Mouse (Mus musculus) spleen, postnatal 10 days (tissue): ENCODE data around the gene Faim2.

Experiments used
- DNase-seq, 2 experiments: peaks; one replicate each; pipeline ENCODE4 v3.0.0; 2021 to 2022; ENCODE audit warnings: low spot score in 2 of 2

Faim2 gene

DNA sequence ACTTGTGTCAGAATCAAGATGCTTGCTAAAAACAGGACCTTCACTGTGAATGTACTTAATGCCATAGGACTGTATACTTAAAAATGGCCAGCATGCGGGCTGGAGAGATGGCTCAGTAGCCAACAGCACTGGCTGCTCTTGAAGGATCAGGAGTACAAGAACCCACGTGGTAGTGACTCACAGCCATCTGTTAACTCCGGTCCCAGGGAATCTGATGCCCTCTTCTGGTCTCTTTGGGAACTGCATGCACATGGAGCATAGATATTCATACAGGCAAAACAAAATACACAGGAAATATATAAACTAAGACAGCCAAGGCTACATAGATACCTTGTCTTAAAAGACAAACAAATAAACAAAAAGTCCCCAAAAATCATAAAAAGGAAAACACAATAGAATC, 58.9 kb downstream of the Faim2 start:
- DNase-seq: peak; percentile 45 to 80

DNA sequence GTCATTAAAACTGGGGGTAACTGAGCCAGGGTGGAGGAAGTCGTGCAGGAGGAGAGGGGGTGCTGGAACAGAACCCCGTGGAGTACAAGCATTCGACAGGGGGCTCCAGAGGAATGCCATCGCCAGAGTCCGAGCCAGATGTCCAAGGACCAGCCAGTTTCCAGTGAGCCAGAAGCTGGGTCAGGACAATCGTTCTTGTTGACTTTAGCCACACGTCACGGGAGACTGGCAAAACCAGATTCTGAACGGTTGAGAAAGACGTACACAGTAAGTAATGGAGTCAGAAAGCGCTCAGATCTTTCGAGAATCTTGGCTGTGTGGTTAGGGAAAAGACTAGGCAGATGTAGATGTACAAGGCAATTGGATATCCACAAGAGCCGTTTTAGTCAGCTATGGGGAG, 64.8 kb downstream of the Faim2 start:
- no peak for DNase-seq

DNA sequence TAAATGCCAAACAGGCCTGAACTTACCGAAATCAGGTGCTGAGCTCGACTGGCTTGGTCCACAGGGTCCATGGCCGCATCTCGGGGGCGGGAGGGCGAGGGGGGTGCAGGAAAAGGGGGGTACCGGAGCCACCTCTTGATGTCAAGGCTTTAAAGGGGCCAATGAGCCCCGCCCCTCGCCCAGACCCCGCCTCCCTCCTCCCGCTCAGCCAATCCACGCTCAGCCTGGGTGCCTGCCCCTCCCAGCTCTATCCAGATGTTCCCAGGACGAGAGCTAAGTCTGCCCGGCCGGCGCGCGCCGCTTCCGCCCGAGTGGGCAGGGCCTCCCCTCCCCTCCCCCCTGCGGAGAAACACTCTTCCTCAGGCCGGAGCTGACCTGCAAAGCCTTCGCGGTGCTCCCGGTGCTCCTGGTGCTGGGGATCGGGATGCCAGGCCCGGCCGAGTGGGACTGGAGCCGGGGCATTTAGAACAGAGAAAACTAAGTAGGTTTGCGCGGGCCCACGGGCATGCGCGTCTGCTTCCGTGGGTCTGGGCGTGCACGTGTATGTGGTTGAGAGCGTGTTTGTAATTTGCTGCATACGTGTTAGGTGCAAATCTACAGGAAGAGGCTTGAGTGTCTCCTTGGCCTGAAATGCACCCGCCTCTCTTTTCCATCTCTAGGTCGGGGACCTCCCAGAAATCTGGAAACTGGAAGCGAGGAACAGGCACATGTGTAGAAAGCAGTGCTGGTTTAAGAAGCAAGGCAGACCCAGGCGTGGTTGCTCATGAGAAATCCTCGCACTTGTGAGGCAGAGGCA, 70.2 kb downstream of the Faim2 start, which contains the start of gene Nckap5l:
TSS of gene Nckap5l (minus strand) at position 143 of the 796 bp plus-strand sequence.
- peak; percentile 64 to 85 for DNase-seq

DNA sequence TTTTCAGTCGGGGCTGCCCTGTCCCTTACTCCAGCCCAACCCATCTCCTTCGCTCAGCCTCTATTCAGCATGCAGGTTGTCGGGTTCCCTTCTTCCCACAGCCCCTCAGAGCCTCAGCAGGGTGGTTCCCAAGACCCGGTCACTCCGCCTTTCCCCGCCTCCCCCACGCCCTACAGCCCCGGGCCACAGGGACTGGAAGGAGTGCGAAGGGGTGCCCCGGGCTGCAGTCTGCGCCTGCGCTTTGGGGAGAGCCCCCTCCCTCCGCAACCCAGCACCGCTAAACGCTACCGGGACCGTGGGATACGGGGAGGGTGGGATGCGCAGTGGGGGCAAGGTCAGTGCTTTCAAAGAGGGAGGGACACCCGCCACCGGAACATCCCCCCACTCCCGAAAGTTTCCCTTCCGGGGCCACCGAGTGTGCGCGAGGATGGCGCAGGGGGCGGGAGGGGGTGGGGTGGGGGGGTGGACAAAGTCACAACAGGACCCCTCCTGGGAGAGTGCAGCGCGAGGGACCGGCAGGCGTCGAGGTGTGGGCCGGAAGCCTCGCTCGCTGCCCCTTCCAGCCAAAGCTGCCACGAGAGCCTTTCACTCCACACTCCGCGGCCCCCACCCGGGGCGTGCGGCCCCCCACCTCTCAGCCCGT, 70.9 kb downstream of the Faim2 start:
- peak; percentile 24 to 46 for DNase-seq

DNA sequence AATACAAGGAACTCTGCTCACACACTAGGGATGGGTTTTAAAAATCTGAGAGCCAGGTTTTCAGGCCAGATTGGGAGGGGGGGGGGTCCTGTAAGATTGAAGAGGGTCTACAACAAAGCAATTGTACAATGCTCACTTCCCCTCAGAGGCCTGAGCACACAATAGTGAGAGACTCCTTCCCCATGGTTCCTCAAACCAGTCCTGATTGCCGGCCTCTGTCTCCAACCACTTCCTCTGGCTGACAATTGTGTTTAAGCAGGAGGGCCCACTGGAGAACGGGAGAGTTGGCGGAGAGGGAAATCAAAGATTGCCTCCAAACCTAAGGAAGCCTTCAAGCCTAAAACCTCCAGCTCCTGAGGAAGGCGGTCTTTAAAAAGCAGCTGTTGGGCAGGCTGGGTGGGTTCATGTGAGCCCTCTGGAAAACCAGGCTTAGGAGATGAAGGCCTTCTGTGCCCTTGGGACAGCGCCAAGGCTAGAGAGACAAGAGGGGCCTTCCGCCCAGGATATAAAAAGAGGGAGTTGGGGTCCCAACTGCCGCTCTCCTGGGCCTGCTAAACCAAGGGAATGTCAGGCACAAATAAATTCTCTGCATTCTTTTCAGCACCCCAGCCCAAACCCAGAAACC, 71.5 kb downstream of the Faim2 start:
- DNase-seq: no peak

DNA sequence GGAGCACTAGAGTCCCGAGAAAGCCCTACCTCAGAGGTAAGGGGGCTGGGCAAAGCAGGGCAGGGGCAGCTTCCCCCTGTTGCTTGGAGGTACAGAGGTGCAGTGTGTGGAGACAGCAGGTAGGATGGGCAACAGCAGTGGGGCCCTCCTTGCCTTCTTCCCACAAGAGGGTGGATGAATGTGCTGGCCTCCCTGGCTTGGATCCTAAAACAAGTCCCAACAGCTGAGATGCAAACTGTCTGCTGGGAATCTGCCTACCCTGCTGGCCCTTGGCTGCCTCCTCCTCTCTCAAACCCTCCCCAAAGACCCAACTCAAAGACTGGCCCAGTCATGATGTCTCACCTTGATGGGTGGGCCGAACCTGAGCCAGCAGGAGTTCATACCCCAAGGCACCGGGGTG, 72.5 kb downstream of the Faim2 start:
- DNase-seq: no peak

DNA sequence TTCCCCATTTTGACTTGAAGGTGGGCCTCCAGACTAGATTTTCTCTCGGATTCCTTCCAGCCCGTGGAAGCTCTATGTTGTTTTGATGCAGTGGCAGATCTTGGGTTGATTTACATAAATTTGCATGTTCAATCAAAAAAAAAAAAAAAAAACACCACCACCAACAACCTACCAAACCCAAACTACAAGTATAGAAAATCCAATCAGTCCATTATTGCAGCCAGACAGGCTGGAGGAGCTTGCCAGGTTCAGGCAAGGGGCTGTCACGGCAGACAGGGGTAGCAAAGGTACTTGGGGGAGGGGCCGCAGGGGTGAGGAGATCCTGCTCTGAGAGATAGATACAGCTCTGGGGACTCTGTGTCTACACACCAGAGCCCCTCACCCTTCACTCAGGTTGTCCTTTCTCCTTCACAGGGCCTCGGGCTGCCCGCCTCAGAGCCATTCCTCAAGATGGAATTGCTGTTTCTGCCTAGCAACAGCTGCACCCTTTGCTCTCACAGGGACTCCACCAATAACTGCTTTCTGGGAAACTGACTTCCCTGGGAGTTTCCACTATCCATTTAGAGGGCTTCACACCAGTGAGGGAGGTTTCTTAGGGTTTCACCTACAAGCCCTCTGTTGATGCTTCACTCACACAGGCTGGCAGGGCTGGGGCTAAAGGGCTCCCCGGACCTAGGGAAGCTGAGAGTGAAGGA, 73.2 kb downstream of the Faim2 start:
- DNase-seq: no peak

DNA sequence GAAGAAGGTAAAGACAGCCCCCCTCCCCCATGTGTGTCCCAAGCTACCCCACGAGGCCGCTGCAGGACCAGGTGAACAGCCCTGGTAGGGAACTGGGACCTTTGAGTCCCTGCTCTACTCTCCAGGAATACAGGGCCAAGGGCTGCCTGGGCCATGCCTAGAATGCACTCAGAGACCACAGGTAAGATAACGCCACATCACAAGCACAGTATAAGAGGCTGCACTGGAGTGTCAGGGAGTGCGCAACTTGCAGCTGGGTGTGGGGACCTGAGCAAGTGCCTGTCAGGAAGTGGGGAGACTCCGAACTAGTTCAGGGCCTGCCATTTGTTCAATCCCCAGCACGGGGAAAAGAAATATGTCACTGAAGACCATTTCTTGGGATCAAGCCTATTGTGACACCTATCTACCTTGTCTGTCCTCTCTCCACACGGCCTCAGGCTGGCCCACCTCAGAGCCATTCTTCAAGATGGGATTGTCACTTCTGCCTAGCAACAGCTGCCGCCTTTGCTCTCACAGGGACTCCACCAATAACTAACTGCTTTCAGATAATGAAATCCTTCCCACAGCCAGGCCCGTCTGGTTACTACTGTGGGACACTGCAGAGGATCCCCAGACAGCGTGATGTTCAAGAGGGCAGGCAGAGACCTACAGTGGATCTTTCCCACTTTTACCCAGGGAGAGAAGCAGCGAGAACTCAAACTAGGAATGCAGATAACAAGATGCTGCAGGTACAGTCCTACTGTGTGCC, 74.6 kb downstream of the Faim2 start:
- DNase-seq: no peak

DNA sequence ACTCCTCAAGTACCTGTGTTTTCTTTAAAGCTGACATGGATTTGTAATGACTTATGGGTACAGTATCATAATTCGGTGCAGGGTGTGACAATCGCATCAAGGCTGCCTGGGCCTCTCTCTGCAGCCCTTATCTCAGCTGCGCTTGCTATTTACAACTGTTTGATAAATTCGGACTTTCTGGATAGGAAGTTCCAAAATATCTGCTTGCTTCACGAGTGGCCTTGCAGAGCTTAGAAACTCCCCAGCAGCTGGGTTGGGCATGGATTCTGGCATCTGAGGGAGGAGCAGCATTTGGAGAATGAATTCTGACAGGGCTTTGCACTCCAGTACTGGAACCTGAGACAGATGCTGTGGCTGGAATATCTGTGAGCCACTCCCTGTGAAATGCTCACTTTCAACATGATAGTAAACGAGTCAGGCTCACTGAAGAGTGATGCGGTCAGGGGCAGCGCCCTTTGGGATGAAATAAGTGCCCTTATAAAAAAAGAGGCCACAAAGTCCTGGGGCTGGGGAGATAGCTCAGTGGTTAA, 78.1 kb downstream of the Faim2 start:
- no peak for DNase-seq

DNA sequence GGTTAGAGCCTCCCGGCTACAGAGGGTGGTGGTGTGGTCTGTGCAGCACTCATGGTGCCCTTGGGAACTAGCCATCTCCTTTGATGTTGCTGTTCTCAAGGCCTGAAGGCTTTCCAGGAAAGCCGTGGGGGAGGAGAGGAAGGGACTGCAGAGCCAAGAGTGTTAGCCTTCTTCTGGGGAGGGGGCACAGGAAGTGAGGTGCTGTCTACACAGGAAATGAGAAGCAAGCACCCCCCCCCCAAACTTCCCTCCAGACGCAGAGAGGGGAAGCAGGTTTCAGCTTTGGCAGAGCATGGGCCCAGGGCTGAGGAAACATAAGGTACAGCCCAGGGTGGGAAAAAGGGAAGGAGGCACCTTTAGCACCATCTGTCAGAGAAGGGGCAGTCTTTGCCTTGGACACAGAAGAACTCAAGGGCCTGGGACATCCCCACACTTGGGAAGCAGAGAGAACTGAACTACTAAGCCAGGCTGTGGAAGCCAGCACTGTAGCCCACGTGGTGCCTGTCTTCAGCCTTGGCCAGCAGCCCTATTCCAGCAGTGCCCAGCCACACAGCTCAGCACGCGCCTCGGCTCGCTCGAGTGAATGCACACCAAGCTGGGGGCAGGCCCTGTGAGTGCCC, 78.7 kb downstream of the Faim2 start:
- DNase-seq: no peak
